Mouse (Mus musculus) kidney, adult 2 months (tissue): ENCODE results near the gene Tmed2. TPM values are rescaled to one million over a fixed set of nuclear protein-coding genes. Genes with fewer than 3 reads are reported as not detected.
A peak's percentile ranks its signal among the peaks of the same experiment; 100 is the strongest.

Experiments used
- DNase-seq: peaks from one replicate; pipeline ENCODE4 v3.0.0; 2021
- H3K27ac ChIP-seq: fragments of 200-500 bp; 2 replicates; pipeline ENCODE4 v1.5.1; 2012; ENCODE audit warnings: low read depth, low read length, control low read depth, inconsistent platforms; ENCODE audit not compliant: insufficient read depth
- H3K27me3 ChIP-seq: fragments of 200-500 bp; replicated peaks from 2 replicates; pipeline ENCODE4 v1.6.1; 2012; ENCODE audit warnings: mild to moderate bottlenecking, moderate library complexity, low read length, inconsistent platforms; ENCODE audit not compliant: control insufficient read depth, insufficient read depth
- H3K36me3 ChIP-seq: fragments of 200-500 bp; 2 replicates; pipeline ENCODE4 v1.6.1; 2012; ENCODE audit warnings: mild to moderate bottlenecking, moderate library complexity, low read length, inconsistent platforms; ENCODE audit not compliant: control insufficient read depth, insufficient read depth
- H3K4me1 ChIP-seq: fragments of 200-500 bp; 2 replicates; pipeline ENCODE4 v1.6.1; 2011; ENCODE audit warnings: low read length; ENCODE audit not compliant: control insufficient read depth, insufficient read depth
- H3K4me3 ChIP-seq: fragments of 200-500 bp; 2 replicates; pipeline ENCODE4 v1.5.1; 2011; ENCODE audit warnings: mild to moderate bottlenecking, low read depth, low read length, control low read depth; ENCODE audit not compliant: insufficient read depth
- CTCF ChIP-seq: fragments of 200-500 bp; conservative IDR thresholded peaks from 2 replicates; pipeline ENCODE4 v1.5.1; 2011; ENCODE audit warnings: low read depth, mild to moderate bottlenecking, control low read depth, low read length, moderate library complexity, mixed read lengths; ENCODE audit not compliant: insufficient read depth, insufficient read length
- POLR2A ChIP-seq: fragments of 200-500 bp; IDR thresholded peaks from one replicate; pipeline ENCODE4 v1.6.1; 2011; ENCODE audit warnings: low read depth, low read length, control low read depth
- WGBS: fragments of 180-500 bp; shearing (Covaris S2); methylation state at CpG from one replicate; pipeline ENCODE4 v1.1.7; 2018; 5-methylcytosine and 5-hydroxymethylcytosine counted together
- polyA plus RNA-seq: library from polyadenylated mRNA; depleted of rRNA; stranded (reverse); fragments of >200 nt; gene quantifications from 2 replicates; pipeline ENCODE4 v1.2.3, GENCODE M21; 2012

Gene Tmed2
- polyA plus RNA-seq, 1 experiment = 97.9 TPM

DNA sequence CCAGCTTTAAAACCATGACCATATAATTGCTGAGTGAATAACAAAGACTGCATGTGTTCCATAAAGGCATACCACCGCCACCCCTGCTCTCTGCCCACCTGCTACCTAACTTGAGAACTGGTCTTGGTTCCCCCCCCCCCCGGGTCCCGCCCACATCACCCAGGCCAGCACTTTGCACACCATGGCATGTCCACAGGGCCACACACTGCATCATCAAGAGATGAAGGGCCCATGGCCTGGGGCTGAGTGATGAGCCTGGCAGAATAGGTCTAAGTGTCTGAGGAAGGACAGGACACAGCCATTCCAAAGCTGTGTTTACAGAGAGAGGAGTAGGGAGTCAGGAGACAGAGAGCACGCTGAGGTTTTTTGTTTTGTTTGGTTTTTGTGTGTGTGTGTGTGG is 12.1 kb upstream of the Tmed2 start:
- TF ChIP-seq POLR2A = no peak
- TF ChIP-seq CTCF = no peak
- H3K27ac ChIP-seq = peak overlapping the region; percentile 72; the same call in 1 of the 2 replicates
- DNase-seq = no peak
- no peaks in the 10 kb centered on the region for H3K36me3 ChIP-seq
- 58% methylated on average over 4 of the region's 4 CpGs for WGBS
- H3K27me3 ChIP-seq = no peaks in the 10 kb centered on the region
- H3K4me1 ChIP-seq = peaks cover 9% of the 10 kb centered on the region; the same call in 1 of the 2 replicates
- peak overlapping the region; percentile 20; the same call in 1 of the 2 replicates for H3K4me3 ChIP-seq

DNA sequence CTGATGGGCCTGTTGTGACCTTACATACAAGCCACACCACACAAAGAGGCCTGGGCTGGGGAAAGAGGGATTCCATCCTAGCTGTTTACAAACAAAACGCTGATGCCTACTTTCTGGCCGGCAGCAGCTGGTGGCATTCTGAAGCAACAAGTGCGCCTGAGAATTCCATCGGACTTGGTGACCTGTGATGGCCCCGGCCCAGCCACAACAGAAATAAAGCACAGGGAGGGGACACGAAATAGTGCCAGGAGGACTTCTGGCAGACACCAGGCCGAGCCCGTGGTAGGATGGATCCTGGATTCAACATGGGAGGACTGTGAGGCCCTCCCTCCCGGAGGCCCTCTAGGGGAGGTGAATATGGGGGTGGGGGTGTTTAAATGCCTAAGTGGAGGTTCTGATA is 11.7 kb upstream of the Tmed2 start:
- Histone ChIP-seq H3K4me1 (peaks cover 9% of the 10 kb centered on the region; the same call in 1 of the 2 replicates), H3K4me3 (peak overlapping the region; percentile 95), H3K27me3 (no peaks in the 10 kb centered on the region), H3K27ac (peak overlapping the region; percentile 72), H3K36me3 (no peaks in the 10 kb centered on the region)
- 28% methylated on average over 9 of the region's 9 CpGs for WGBS
- no peak for DNase-seq
- TF ChIP-seq CTCF (no peak), POLR2A (no peak)

DNA sequence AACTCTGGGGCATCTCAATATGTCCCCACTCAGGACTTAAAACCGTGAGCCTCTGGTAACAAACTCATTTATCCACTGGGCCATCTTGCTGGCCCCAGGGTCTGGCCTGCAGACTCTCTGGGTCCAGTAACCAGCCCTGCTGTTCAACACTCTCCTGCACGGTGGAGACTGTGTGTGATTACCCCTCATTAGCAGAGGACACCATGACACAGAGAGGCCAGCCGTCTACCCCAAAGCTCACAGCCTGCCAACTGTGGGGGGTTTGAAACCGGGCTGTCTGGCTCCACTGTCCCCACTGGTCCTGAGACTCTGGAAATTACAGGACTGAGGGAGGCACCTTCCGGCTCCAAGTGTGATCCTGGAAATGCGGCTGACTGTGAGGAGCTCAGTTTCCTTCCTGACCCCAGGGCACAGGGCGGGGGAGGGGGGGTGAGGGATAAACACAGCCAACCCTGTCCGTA is 11.3 kb upstream of the Tmed2 start:
- no peaks in the 10 kb centered on the region for H3K27me3 ChIP-seq
- peak; percentile 71 for DNase-seq
- peaks cover 9% of the 10 kb centered on the region; the same call in 1 of the 2 replicates for H3K4me1 ChIP-seq
- 27% methylated on average over 8 of the region's 8 CpGs for WGBS
- TF ChIP-seq CTCF (no peak), POLR2A (no peak)
- H3K36me3 ChIP-seq = no peaks in the 10 kb centered on the region
- peak overlapping the region; percentile 72 for H3K27ac ChIP-seq
- peak overlapping the region; percentile 95 for H3K4me3 ChIP-seq

DNA sequence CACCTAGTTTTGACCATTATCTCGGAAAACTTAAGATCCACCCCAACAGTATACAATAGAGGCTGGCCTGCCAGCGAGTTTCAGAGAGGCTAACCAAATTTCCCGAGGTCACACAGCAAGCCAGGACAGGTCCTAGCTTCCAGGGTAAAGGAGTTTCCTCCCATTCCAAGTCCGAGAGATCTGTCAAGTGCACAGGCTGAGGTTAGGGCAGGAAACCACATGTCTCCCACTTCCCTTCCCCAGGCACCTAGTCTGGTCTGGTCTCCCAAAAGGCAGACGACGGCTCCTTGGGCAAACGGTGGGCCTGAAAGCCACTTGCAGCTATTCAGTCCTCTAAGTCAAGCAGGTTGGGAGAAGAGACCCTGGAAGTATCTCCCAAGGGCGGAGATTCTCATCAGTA is 10.8 kb upstream of the Tmed2 start:
- Histone ChIP-seq H3K4me1 (peaks cover 9% of the 10 kb centered on the region; the same call in 1 of the 2 replicates), H3K4me3 (peak overlapping the region; percentile 95), H3K27ac (peak overlapping the region; percentile 72), H3K27me3 (no peaks in the 10 kb centered on the region), H3K36me3 (no peaks in the 10 kb centered on the region)
- 45% methylated on average over 8 of the region's 8 CpGs for WGBS
- DNase-seq = peak; percentile 59
- TF ChIP-seq CTCF (no peak), POLR2A (no peak)

DNA sequence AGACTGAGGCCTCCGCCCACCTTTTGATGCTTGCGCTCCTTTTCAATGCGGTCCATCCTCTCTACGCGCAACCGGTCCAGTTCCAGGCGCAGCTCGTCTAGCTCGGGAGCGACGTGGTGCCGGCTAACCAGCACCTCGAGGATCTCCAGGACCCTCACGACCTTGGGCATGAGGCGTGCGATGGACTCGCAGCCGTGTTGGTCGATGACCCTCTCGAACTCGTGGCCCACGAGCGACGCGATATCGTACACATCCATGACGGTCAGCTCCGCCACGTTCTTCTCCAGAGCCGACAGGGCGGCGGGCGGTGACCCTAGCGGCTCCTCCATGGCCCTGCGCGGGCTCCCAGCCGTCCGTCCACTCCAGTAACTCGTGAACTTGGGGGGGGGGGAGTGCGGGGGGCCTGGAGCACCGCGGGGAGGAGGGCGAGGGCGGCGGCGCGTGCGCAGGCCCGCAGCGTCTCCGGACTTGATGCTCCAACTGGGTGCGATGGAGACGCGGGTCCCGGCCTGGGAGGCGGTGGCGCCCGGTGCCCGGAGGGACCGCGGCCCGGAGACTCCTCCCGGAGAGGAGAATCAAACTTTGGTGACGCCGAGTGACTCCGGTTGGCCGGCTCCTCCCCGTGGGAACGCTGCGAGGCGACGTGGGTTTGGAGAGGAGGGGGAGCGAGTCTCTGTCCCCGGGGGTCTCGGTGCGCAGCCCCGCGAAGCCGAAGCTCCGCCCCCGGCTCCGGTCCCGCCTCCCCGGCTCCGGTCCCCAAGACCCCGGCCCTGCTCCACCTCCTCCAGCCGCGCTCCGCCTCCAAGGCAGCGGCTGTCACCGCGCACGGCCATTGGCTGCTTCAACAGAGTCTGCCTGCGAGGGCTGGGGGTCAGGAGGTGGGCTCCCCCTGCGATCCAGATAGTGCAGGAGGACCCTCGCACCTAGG is 9.6 kb upstream of the Tmed2 start, which contains the start of gene Rilpl1:
Rilpl1 (minus strand) TSS at position 737 of the 928 bp plus-strand sequence.
- Histone ChIP-seq H3K27ac (peak within 1 kb of the TSS; percentile 75), H3K4me3 (peak within 1 kb of the TSS; percentile 95), H3K4me1 (peaks cover 9% of the 10 kb centered on the region; the same call in 1 of the 2 replicates), H3K36me3 (no peaks in the 10 kb centered on the region), H3K27me3 (no peaks in the 10 kb centered on the region)
- peak; percentile 84 for DNase-seq
- under 1% methylated on average over 96 of the region's 96 CpGs for WGBS
- peak; percentile 9 for TF ChIP-seq POLR2A
- no peak for TF ChIP-seq CTCF

DNA sequence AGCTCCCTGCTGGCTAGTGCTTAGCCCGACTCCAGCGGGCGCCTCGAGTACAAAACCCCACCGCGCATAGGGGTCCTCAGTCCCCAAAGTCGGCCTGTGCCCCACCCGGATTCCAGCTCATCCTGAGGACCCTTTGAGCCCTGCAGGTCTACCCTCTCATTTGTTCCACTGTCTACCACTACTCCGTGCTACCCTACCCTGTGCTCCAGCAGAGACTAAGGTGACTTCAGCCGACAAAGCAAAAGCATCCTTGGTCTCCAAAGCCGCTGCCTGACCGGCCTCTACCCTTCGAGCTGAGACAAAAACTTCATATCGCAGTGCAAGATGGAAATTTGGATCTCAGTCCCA is 8.9 kb upstream of the Tmed2 start:
- peak overlapping the region; percentile 51 for H3K27ac ChIP-seq
- peaks cover 9% of the 10 kb centered on the region; the same call in 1 of the 2 replicates for H3K4me1 ChIP-seq
- peak overlapping the region; percentile 95 for H3K4me3 ChIP-seq
- TF ChIP-seq POLR2A (no peak), CTCF (no peak)
- DNase-seq = no peak
- no peaks in the 10 kb centered on the region for H3K27me3 ChIP-seq
- H3K36me3 ChIP-seq = no peaks in the 10 kb centered on the region
- WGBS = 22% methylated on average over 14 of the region's 14 CpGs

DNA sequence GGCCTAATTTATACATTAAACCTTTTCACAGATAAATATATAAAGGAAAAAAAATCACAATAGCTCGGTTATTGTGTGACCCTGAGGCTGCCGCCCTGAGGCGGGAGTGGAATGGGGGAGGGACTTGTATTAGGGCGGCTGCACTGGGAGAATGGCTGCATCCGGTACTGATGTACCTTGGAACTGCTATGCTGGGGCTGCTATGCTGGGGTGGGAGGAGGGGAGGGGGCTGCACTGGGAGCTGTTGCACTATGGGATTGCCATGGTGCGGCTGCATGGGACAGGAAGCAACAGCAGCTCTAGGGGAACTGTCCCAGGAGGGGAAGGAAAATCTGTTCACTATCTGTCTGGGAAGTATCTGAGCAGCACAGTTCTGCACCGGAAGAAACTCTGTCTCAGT is 8.0 kb upstream of the Tmed2 start:
- no peak for TF ChIP-seq POLR2A
- TF ChIP-seq CTCF = no peak
- no peak overlapping the region for H3K4me3 ChIP-seq
- H3K4me1 ChIP-seq = peaks cover 11% of the 10 kb centered on the region; the same call in 1 of the 2 replicates
- H3K27ac ChIP-seq = no peak overlapping the region
- 53% methylated on average over 7 of the region's 7 CpGs for WGBS
- H3K36me3 ChIP-seq = no peaks in the 10 kb centered on the region
- no peaks in the 10 kb centered on the region for H3K27me3 ChIP-seq
- no peak for DNase-seq
